ENCODE assay signal across 8 mouse cellular contexts in genomic region chr13:18868030-18868490, GRCm38 (mm10).
DNase-seq lines count a peak whose midpoint lies in the region; ATAC-seq and TF ChIP-seq lines count a peak whose summit lies in the region.

No protein-coding gene starts in this region.

- H3K36me3 ChIP-seq in kidney, embryonic 14.5 days (ENCODE audit: control insufficient read depth, insufficient read depth, low read length) = peaks cover 2% of the 10 kb centered on the region; the same call in 1 of the 2 replicates

- 33% methylated on average over 5 of the region's 5 CpGs for WGBS in kidney, embryonic 14.5 days

- TF ChIP-seq CTCF in layer of hippocampus, adult 2 months (conservative IDR thresholded peaks at IDR 0.05) = peak; percentile 81
- peak; percentile 62; the same call in 1 of the 2 replicates for TF ChIP-seq CTCF in embryonic fibroblast, embryonic 13.5 days (IDR thresholded peaks at IDR 0.05; ENCODE audit: borderline replicate concordance, insufficient read depth, low read length)

- ATAC-seq in kidney, embryonic 14.5 days (ENCODE audit: low FRiP score, low TSS enrichment) = peak; percentile 88

- H3K27me3 ChIP-seq in kidney, embryonic 14.5 days (ENCODE audit: control insufficient read depth, insufficient read depth, low read length) = no peaks in the 10 kb centered on the region

- H3K9me3 ChIP-seq in kidney, embryonic 14.5 days (ENCODE audit: control insufficient read depth, low read length) = no peaks in the 10 kb centered on the region

- H3K9ac ChIP-seq in kidney, embryonic 14.5 days (ENCODE audit: low read depth, low read length) = no peak overlapping the region

- DNase-seq in layer of hippocampus, adult 2 months (ENCODE audit: low spot score in 2 of 2) = no peak
- DNase-seq in layer of hippocampus, postnatal 36 days = no peak
- peak; percentile 62 for DNase-seq in adrenal gland, postnatal 14 days
- DNase-seq in lung, postnatal 25 days (ENCODE audit: low spot score) = peak; percentile 9
- no peak for DNase-seq in spleen, adult 12 weeks (ENCODE audit: low spot score)
- DNase-seq in spleen, postnatal 14 days (ENCODE audit: low spot score in 2 of 2) = no peak

- no peak overlapping the region for H3K4me3 ChIP-seq in layer of hippocampus, adult 2 months
- H3K4me3 ChIP-seq in embryonic fibroblast, embryonic 13.5 days (ENCODE audit: insufficient read depth, low read length) = no peak overlapping the region
- no peak overlapping the region for H3K4me3 ChIP-seq in kidney, embryonic 14.5 days (ENCODE audit: low read length)

- H3K4me2 ChIP-seq in kidney, embryonic 14.5 days (replicated peaks; ENCODE audit: low read depth, low read length) = no peak overlapping the region

- no peak for TF ChIP-seq POLR2A in embryonic fibroblast, embryonic 13.5 days (IDR thresholded peaks at IDR 0.05; ENCODE audit: low read depth, low read length)

- H3K4me1 ChIP-seq in embryonic fibroblast, embryonic 13.5 days (ENCODE audit: control insufficient read depth, insufficient read depth, low read length) = no peaks in the 10 kb centered on the region; the same call in 1 of the 2 replicates
- no peaks in the 10 kb centered on the region for H3K4me1 ChIP-seq in kidney, embryonic 14.5 days (ENCODE audit: control insufficient read depth, insufficient read depth, low read length)

- H3K27ac ChIP-seq in layer of hippocampus, adult 2 months = 0 out of 2 replicates have a peak overlapping the region, but pooled peaks have one; percentile 5
- 0 out of 2 replicates have a peak overlapping the region, but pooled peaks have one; percentile 24 for H3K27ac ChIP-seq in embryonic fibroblast, embryonic 13.5 days (ENCODE audit: insufficient read depth, low read length)
- H3K27ac ChIP-seq in kidney, embryonic 14.5 days (ENCODE audit: low read depth, low read length) = no peak overlapping the region

Comparison
In these comparisons a context has a peak if more than half of its experiments do, and no peak if none do; other contexts are left out.
1. DNase-seq: peak in adrenal gland, postnatal 14 days (single experiment) and lung, postnatal 25 days (single experiment); none in layer of hippocampus, adult 2 months (0 of 2), layer of hippocampus, postnatal 36 days (0 of 2), spleen, adult 12 weeks (single experiment) and spleen, postnatal 14 days (0 of 2).